Mouse (Mus musculus) midbrain, embryonic 14.5 days (tissue): ENCODE measurements around the gene Rps27a. TPM values are rescaled to one million over a fixed set of nuclear protein-coding genes. Genes with fewer than 3 reads are reported as not detected.

ENCODE experiments used
- ATAC-seq: fragments of 200-750 bp; cut with Nextera tagmentation; 2 replicates; pipeline ENCODE4 v1.8.0; 2017; ENCODE audit warnings: moderate number of reproducible peaks, moderate library complexity; ENCODE audit not compliant: low FRiP score, low TSS enrichment
- DNase-seq: peaks from one replicate; pipeline ENCODE4 v3.0.0-alpha.2; 2015
- H3K27ac ChIP-seq: fragments of 300-500 bp; sonication (generic); replicated peaks from 2 replicates; pipeline ENCODE4 v1.5.1; 2014; ENCODE audit warnings: mild to moderate bottlenecking, low read depth, low read length, moderate library complexity
- H3K27me3 ChIP-seq: fragments of 300-500 bp; sonication (generic); 2 replicates; pipeline ENCODE4 v1.6.1; 2014; ENCODE audit warnings: low read length, control low read depth, mixed read lengths; ENCODE audit not compliant: control insufficient read depth, insufficient read depth
- H3K36me3 ChIP-seq: fragments of 300-500 bp; sonication (generic); 2 replicates; pipeline ENCODE4 v1.6.1; 2014; ENCODE audit warnings: low read length, control low read depth; ENCODE audit not compliant: control insufficient read depth, insufficient read depth
- H3K4me1 ChIP-seq: fragments of 300-500 bp; sonication (generic); 2 replicates; pipeline ENCODE4 v1.6.1; 2014; ENCODE audit warnings: mild to moderate bottlenecking, antibody characterized with exemption, low read length, control low read depth; ENCODE audit not compliant: control insufficient read depth, insufficient read depth
- H3K4me2 ChIP-seq: fragments of 300-500 bp; sonication (generic); 2 replicates; pipeline ENCODE4 v1.6.1; 2014; ENCODE audit warnings: mild to moderate bottlenecking, low read length, moderate library complexity
- H3K4me3 ChIP-seq: fragments of 300-500 bp; sonication (generic); replicated peaks from 2 replicates; pipeline ENCODE4 v1.5.1; 2014; ENCODE audit warnings: low read depth, low read length
- H3K9ac ChIP-seq: fragments of 300-500 bp; sonication (generic); replicated peaks from 2 replicates; pipeline ENCODE4 v1.6.1; 2014; ENCODE audit warnings: mild to moderate bottlenecking, low read length, moderate library complexity
- H3K9me3 ChIP-seq: fragments of 300-500 bp; sonication (generic); 2 replicates; pipeline ENCODE4 v1.6.1; 2016; ENCODE audit warnings: low read length, control low read depth, mixed read lengths; ENCODE audit not compliant: control insufficient read depth
- WGBS: fragments of 180-500 bp; shearing (Covaris S2); extraction: QIAGEN DNeasy Blood & Tissue Kit; methylation state at CpG from one replicate; pipeline ENCODE4 v1.1.7; 2014; 5-methylcytosine and 5-hydroxymethylcytosine counted together
- polyA plus RNA-seq: library from polyadenylated mRNA; unstranded; fragments of >200 nt; fragmentation: Nextera tagmentation; extraction: Ambion mirVana; gene quantifications from 2 replicates; pipeline ENCODE4 v1.2.1, GENCODE M21; 2014

Gene Rps27a
- polyA plus RNA-seq, result 695 and 718 TPM in 2 replicates

DNA sequence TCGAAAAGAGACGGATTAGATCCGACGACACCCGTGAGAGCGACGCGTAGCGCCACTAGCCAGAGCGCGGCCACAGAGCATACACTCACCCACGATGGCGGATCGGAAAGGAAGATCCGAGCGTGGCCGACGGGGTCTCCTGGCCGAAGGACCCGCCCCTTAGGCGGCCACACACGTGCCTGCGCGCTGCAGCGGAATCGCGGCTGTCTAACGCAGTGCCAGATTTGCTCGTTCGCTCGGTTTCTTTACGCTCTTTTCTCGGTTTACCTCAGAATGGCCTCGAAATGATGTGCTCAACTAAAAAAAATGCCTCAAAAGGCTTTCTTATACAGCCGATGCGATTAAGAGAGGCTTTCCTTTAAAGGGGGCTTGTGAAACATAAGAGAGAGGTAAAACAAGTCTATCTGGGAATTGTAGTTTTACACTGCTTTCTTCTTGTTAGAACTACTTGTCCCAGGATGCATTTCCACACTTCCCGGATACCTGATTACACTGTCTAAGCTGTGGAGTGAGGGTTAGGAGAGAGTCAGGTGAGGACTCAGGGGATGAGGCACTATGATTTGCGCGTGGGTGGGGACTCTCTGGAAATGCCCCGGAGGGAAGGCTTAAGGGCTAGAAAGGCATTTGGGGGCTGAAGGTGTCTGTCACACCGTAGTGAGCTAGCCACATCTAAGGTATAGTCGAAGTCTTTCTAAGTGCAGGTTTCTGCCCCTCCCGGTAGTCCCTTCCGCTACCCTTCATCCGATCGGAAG lies at the start of gene Rps27a, which contains the start of gene Clhc1:
Gene Rps27a, minus strand, starts transcription at position 358 of the 752 bp plus-strand sequence.
Gene Clhc1, plus strand, starts transcription at position 199 of the 752 bp plus-strand sequence.
- Histone ChIP-seq H3K9ac (peak within 1 kb of the TSS; percentile 82), H3K9me3 (no peaks in the 10 kb centered on the region), H3K4me2 (peak within 1 kb of the TSS; percentile 77), H3K27me3 (no peaks in the 10 kb centered on the region), H3K4me3 (peak within 1 kb of the TSS; percentile 75), H3K27ac (peak within 1 kb of the TSS; percentile 72), H3K4me1 (peaks cover 9% of the 10 kb centered on the region; the same call in 1 of the 2 replicates), H3K36me3 (peaks cover 30% of the 10 kb centered on the region)
- under 1% methylated on average over 46 of the region's 46 CpGs for WGBS
- ATAC-seq (peak; percentile 98), DNase-seq (peak; percentile 96)

DNA sequence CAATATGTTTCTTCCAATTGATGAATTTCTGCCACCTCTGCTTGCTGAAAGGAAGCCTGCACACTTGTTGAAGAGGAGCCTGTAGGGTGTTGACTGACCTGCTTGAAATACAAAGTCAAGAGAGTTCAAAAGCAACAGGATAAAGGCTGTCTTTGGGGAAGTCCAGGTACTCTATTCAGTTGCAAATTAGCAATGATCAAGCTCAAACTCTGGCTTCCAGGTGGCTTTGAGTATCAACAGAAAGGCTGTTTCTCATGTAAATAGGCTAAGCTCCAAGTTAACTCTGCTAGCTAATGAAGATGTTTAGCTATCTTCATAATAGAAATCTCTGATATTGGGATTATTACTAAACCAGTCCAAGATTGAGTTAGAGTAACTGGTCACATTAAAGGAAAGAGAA lies 49.2 kb upstream of the Rps27a start:
- Histone ChIP-seq H3K9me3 (no peaks in the 10 kb centered on the region), H3K27me3 (no peaks in the 10 kb centered on the region), H3K4me2 (no peak overlapping the region), H3K4me1 (no peaks in the 10 kb centered on the region), H3K27ac (no peak overlapping the region), H3K36me3 (no peaks in the 10 kb centered on the region), H3K9ac (no peak overlapping the region), H3K4me3 (no peak overlapping the region)
- ATAC-seq (no peak), DNase-seq (no peak)

DNA sequence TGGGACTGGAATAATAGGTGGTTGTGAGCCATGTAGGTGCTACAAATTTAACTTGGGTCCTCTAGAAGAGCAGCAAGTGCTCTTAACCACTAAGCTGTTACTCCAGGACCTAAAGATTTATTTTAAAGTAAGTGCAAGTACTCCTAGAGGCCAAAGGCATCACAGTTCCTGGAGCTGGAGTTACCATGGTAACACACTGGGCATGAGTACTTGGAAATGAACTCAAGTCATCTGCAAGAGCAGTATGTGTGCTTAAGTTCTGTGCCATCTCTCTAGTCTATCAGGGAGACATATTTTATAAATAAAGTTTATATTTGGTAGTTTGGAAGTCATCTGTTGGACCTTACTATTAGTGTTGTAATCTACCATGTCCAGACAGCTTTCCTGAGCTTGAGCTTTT lies 47.3 kb upstream of the Rps27a start:
- DNase-seq (peak; percentile 9), ATAC-seq (no peak)
- no peaks in the 10 kb centered on the region for H3K27me3 ChIP-seq
- H3K9me3 ChIP-seq, result no peaks in the 10 kb centered on the region
- H3K9ac ChIP-seq, result no peak overlapping the region
- H3K4me1 ChIP-seq, result no peaks in the 10 kb centered on the region
- no peak overlapping the region for H3K27ac ChIP-seq
- no peak overlapping the region for H3K4me3 ChIP-seq
- H3K36me3 ChIP-seq, result no peaks in the 10 kb centered on the region
- no peak overlapping the region for H3K4me2 ChIP-seq

DNA sequence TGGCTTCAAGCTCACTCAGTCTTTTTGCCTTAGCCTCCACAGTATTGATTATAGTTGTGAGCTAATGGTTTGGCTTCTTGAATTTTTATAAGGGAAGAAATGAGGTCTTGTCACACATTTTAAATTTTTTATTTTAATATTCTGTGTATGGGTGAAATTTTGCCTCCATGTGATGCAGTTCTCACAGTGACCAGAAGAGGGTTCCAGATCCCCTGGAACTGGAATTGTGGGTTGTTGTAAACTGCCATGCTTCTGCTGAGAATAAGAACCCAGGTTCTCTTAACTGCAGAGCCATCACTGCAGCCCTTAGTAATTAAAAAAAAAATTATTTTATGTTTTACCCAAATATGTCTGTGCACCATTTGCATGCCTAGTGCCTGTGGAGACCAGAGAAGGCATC lies 31.7 kb upstream of the Rps27a start:
- Histone ChIP-seq H3K4me1 (no peaks in the 10 kb centered on the region), H3K4me3 (no peak overlapping the region), H3K27ac (no peak overlapping the region), H3K9ac (no peak overlapping the region), H3K9me3 (no peaks in the 10 kb centered on the region), H3K36me3 (no peaks in the 10 kb centered on the region), H3K27me3 (no peaks in the 10 kb centered on the region), H3K4me2 (no peak overlapping the region)
- no peak for ATAC-seq
- no peak for DNase-seq

DNA sequence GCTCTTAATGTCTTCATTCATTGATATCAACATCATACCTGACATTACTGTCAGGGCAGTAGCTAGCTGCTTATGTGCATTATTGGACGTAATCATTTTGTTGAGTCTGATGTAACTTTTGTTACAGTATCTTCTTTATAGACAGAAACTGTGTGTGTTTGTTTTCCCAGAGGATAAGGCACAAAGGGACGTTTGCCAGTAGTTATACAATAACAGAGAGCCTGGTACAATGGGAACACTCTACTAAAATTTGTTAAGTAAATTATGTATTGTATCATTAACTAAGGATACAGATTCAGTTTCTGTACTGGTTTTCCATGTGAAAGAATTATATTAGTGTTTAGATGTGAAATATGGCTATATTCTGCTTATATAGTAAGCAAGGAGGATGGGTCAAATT lies 24.7 kb upstream of the Rps27a start:
- no peaks in the 10 kb centered on the region for H3K9me3 ChIP-seq
- ATAC-seq (no peak), DNase-seq (no peak)
- no peaks in the 10 kb centered on the region for H3K27me3 ChIP-seq
- no peaks in the 10 kb centered on the region for H3K4me1 ChIP-seq
- 76% methylated on average over 2 of the region's 2 CpGs for WGBS
- H3K9ac ChIP-seq, result no peak overlapping the region
- H3K4me2 ChIP-seq, result no peak overlapping the region
- no peaks in the 10 kb centered on the region for H3K36me3 ChIP-seq
- H3K4me3 ChIP-seq, result no peak overlapping the region
- H3K27ac ChIP-seq, result no peak overlapping the region

GRCm38 (mm10) chr11:29571536-29571935 lies 23.6 kb upstream of the Rps27a start:
- H3K4me1 ChIP-seq, result no peaks in the 10 kb centered on the region
- H3K4me3 ChIP-seq, result no peak overlapping the region
- no peaks in the 10 kb centered on the region for H3K27me3 ChIP-seq
- no peak overlapping the region for H3K27ac ChIP-seq
- no peaks in the 10 kb centered on the region for H3K36me3 ChIP-seq
- ATAC-seq (no peak), DNase-seq (no peak)
- H3K9ac ChIP-seq, result no peak overlapping the region
- no peak overlapping the region for H3K4me2 ChIP-seq
- 82% methylated on average over 3 of the region's 3 CpGs for WGBS
- no peaks in the 10 kb centered on the region for H3K9me3 ChIP-seq

- Histone ChIP-seq H3K9ac (no peak overlapping the region), H3K4me1 (no peaks in the 10 kb centered on the region), H3K27ac (no peak overlapping the region), H3K27me3 (no peaks in the 10 kb centered on the region), H3K36me3 (no peaks in the 10 kb centered on the region), H3K9me3 (no peaks in the 10 kb centered on the region), H3K4me3 (no peak overlapping the region), H3K4me2 (no peak overlapping the region)
- DNase-seq (no peak), ATAC-seq (no peak)
- WGBS, result 92% methylated on average over 2 of the region's 2 CpGs
These were observed 15.5 kb upstream of the Rps27a start for GRCm38 (mm10) chr11:29563406-29563805.

- WGBS, result 87% methylated on average over 3 of the region's 3 CpGs
- Histone ChIP-seq H3K36me3 (no peaks in the 10 kb centered on the region), H3K9me3 (no peaks in the 10 kb centered on the region), H3K27ac (no peak overlapping the region), H3K4me2 (no peak overlapping the region), H3K9ac (no peak overlapping the region), H3K27me3 (no peaks in the 10 kb centered on the region), H3K4me1 (no peaks in the 10 kb centered on the region), H3K4me3 (no peak overlapping the region)
- DNase-seq (no peak), ATAC-seq (no peak)
These were observed 13.1 kb upstream of the Rps27a start for GRCm38 (mm10) chr11:29560990-29561389.

- ATAC-seq (no peak), DNase-seq (no peak)
- WGBS, result 91% methylated on average over 9 of the region's 9 CpGs
- Histone ChIP-seq H3K36me3 (no peaks in the 10 kb centered on the region), H3K27me3 (no peaks in the 10 kb centered on the region), H3K9ac (no peak overlapping the region), H3K4me1 (no peaks in the 10 kb centered on the region), H3K4me2 (no peak overlapping the region), H3K27ac (no peak overlapping the region), H3K4me3 (no peak overlapping the region), H3K9me3 (no peaks in the 10 kb centered on the region)
These were observed 12.5 kb upstream of the Rps27a start for GRCm38 (mm10) chr11:29560452-29560851.
